Mouse (Mus musculus): ENCODE results near the gene Ifi211. TPM values are rescaled to one million over a fixed set of nuclear protein-coding genes. Genes with fewer than 3 reads are reported as not detected.

Ifi211 gene
- 2.0 TPM for polyA plus RNA-seq (2017; shearing (Covaris generic))

DNA sequence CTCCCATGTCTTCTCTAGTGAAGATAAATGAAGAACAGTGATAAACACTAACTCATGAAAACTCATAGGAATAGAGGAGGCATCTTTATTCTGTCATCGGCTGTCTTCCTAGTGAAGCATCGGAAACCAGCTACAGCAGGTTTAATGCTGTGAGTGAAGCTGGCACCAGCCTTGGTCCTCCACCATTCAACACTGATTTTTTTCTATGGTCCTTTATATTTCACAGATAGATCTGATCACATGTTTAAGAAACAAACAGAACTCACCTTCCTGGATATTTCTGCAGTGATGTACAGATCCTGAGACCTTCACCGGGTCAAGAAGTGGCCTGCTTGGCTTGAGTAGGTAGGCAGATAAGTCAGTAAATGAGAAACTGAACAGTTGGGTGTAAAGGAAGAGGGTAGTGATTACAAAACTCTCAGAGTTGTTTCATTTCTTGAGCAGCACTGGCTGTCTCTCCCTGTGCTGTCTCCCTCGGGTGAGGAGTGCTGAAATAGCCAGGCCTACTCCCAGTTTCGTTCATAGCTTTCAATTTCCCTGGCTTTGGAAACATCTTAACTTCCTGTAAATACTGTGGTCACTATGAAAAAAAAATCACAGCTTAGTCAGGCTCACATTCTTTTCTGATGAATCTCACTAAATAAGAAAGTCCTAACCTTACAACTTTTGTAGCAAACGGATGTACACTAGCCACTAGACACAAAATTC lies at the start of gene Ifi211:
TSS of gene Ifi211 (minus strand) at position 499 of the 708 bp plus-strand sequence.

DNA sequence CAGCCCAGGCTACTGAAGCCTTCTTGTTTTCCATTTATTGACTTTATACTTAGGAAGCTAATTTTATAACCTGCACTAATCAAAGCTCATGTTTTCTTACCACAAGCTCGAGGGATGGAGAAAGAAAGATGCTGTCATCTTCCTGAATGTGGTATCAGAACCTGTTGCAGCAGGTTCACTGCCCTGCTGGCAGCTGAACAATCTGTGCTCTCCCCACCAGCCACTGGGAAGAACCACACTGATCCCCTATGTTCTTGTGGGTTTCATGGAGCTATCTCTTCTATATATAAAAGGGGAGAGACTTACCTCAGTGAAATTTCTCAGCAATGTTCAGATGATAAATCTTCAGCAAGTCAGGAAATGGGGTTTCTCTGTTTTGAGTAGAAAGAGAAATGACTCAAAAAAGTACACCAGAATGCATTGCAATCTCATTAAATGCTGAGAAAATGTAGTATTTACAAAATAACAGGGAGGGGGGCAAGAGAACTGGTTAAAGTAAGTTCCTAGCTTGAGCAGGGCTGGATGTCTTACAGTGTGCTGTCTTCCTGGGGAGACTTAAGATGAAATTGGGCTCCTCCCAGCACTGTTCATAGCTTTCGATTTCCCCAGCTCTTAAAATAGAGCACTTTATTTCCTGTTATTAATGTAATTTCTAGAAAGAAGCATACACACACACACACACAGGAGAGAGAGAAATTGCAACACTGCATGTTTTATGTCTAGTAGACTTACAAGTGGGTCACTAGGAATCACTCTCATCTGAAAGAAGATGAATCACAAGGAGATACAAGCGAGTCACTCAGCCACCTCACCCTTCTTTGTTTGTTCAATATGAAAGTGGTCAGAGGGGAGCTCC lies 29.3 kb upstream of the Ifi211 start, which contains the start of the genes Mndal and Ifi203:
TSS of gene Mndal (minus strand) at position 568 of the 856 bp plus-strand sequence.
TSS of gene Ifi203 (minus strand) at position 749 of the 856 bp plus-strand sequence.

Other genes starting within 250 kb of the Ifi211 start
- gene Ifi208, start 239.4 kb downstream of the Ifi211 start, polyA plus RNA-seq (2017; shearing (Covaris generic)): 108 TPM
- 0.46 TPM for gene Ifi207, start 171.3 kb downstream of the Ifi211 start, polyA plus RNA-seq (2017; shearing (Covaris generic))
- gene Ifi204, start 146.1 kb downstream of the Ifi211 start, polyA plus RNA-seq (2017; shearing (Covaris generic)): 1.1 TPM
- 530 TPM for gene Mndal, start 29.4 kb upstream of the Ifi211 start, polyA plus RNA-seq (2017; shearing (Covaris generic))
- gene Ifi203, start 29.6 kb upstream of the Ifi211 start, polyA plus RNA-seq (2017; shearing (Covaris generic)): 391 TPM
- gene Ifi202b, start 69.7 kb upstream of the Ifi211 start, polyA plus RNA-seq (2017; shearing (Covaris generic)): not detected
- gene Ifi205, start 118.8 kb upstream of the Ifi211 start, polyA plus RNA-seq (2017; shearing (Covaris generic)): not detected
- not detected for gene Olfr433, start 127.7 kb upstream of the Ifi211 start, polyA plus RNA-seq (2017; shearing (Covaris generic))
- not detected for gene Olfr432, start 136.2 kb upstream of the Ifi211 start, polyA plus RNA-seq (2017; shearing (Covaris generic))
- gene Olfr430, start 153.6 kb upstream of the Ifi211 start, polyA plus RNA-seq (2017; shearing (Covaris generic)): not detected
- not detected for gene Olfr429, start 171.3 kb upstream of the Ifi211 start, polyA plus RNA-seq (2017; shearing (Covaris generic))
- not detected for gene Olfr427, start 183.8 kb upstream of the Ifi211 start, polyA plus RNA-seq (2017; shearing (Covaris generic))
- gene Olfr231, start 208.1 kb upstream of the Ifi211 start, polyA plus RNA-seq (2017; shearing (Covaris generic)): not detected
- gene Olfr424, start 218.5 kb upstream of the Ifi211 start, polyA plus RNA-seq (2017; shearing (Covaris generic)): not detected
- gene Olfr420, start 242.6 kb upstream of the Ifi211 start, polyA plus RNA-seq (2017; shearing (Covaris generic)): not detected

Measured in inflammation-experienced regulatory T-cells, adult 16 weeks (primary cell).